Mouse (Mus musculus) spleen, adult 2 months (tissue): ENCODE results near the gene Mto1. TPM values are rescaled to one million over a fixed set of nuclear protein-coding genes. Genes with fewer than 3 reads are reported as not detected.
"Not testable (repeated sequence)": the region's sequence is repeated elsewhere in the genome, so short reads cannot be mapped to it uniquely, and the experiment has no call there.

Experiments used
- DNase-seq, 2 experiments: peaks; one replicate each; pipeline versions ENCODE4 v3.0.0 to v3.0.0-alpha.2; 2012 to 2021; ENCODE audit warnings: low spot score in 2 of 2, low read depth in 1 of 2
- H3K27ac ChIP-seq: fragments of 200-500 bp; 2 replicates; pipeline ENCODE4 v1.5.1; 2012; ENCODE audit warnings: low read length, inconsistent platforms; ENCODE audit not compliant: insufficient read depth
- H3K27me3 ChIP-seq: fragments of 200-500 bp; 2 replicates; pipeline ENCODE4 v1.6.1; 2012; ENCODE audit warnings: mild to moderate bottlenecking, moderate library complexity, low read length, inconsistent platforms; ENCODE audit not compliant: control insufficient read depth, insufficient read depth
- H3K36me3 ChIP-seq: fragments of 200-500 bp; 2 replicates; pipeline ENCODE4 v1.6.1; 2012; ENCODE audit warnings: mild to moderate bottlenecking, low read length, inconsistent platforms; ENCODE audit not compliant: control insufficient read depth, insufficient read depth
- H3K4me1 ChIP-seq: fragments of 200-500 bp; 2 replicates; pipeline ENCODE4 v1.6.1; 2011; ENCODE audit warnings: inconsistent platforms; ENCODE audit not compliant: control insufficient read depth, insufficient read depth, insufficient read length
- H3K4me3 ChIP-seq: fragments of 200-500 bp; 2 replicates; pipeline ENCODE4 v1.5.1; 2011; ENCODE audit warnings: mild to moderate bottlenecking, inconsistent platforms; ENCODE audit not compliant: insufficient read depth, insufficient read length; ENCODE audit errors: extremely low read depth
- CTCF ChIP-seq: fragments of 200-500 bp; IDR thresholded peaks from 2 replicates; pipeline ENCODE4 v1.5.1; 2011; ENCODE audit warnings: mild to moderate bottlenecking, inconsistent platforms; ENCODE audit not compliant: insufficient read depth, insufficient read length, insufficient replicate concordance; ENCODE audit errors: extremely low read depth
- POLR2A ChIP-seq: fragments of 200-500 bp; IDR thresholded peaks from 2 replicates; pipeline ENCODE4 v1.6.1; 2011; ENCODE audit warnings: low read depth, low read length, inconsistent platforms
- WGBS: fragments of 180-500 bp; shearing (Covaris S2); methylation state at CpG from one replicate; pipeline ENCODE4 v1.1.7; 2018; 5-methylcytosine and 5-hydroxymethylcytosine counted together
- polyA plus RNA-seq: library from polyadenylated mRNA; depleted of rRNA; stranded (reverse); fragments of >200 nt; gene quantifications from 2 replicates; pipeline ENCODE4 v1.2.3, GENCODE M21; 2012; rRNA removed

The Mto1 gene
- polyA plus RNA-seq, 1 experiment, result 9.3 TPM

GRCm38 (mm10) chr9:78514681-78515080 lies 66.7 kb downstream of the Mto1 start:
- H3K4me1 ChIP-seq, result no peaks in the 10 kb centered on the region
- no peak for DNase-seq
- H3K4me3 ChIP-seq, result no peak overlapping the region
- WGBS, result 87% methylated on average over 4 of the region's 4 CpGs
- TF ChIP-seq CTCF, result no peak
- no peak for TF ChIP-seq POLR2A
- no peaks in the 10 kb centered on the region for H3K36me3 ChIP-seq
- no peaks in the 10 kb centered on the region for H3K27me3 ChIP-seq
- H3K27ac ChIP-seq, result no peak overlapping the region

- TF ChIP-seq CTCF, result no peak
- TF ChIP-seq POLR2A, result no peak
- H3K36me3 ChIP-seq, result no peaks in the 10 kb centered on the region
- no peak overlapping the region for H3K4me3 ChIP-seq
- DNase-seq, result no peak
- H3K27ac ChIP-seq, result no peak overlapping the region
- H3K4me1 ChIP-seq, result peaks cover 3% of the 10 kb centered on the region; the same call in 1 of the 2 replicates
- WGBS, result 87% methylated on average over 3 of the region's 3 CpGs
- no peaks in the 10 kb centered on the region for H3K27me3 ChIP-seq
Observed at GRCm38 (mm10) chr9:78516125-78516524, 68.1 kb downstream of the Mto1 start.

- H3K4me1 ChIP-seq, H3K36me3 ChIP-seq, H3K27ac ChIP-seq, DNase-seq, H3K4me3 ChIP-seq, H3K27me3 ChIP-seq: not testable (repeated sequence)
- 73% methylated on average over 3 of the region's 3 CpGs for WGBS
Observed at GRCm38 (mm10) chr9:78517237-78517636, 69.2 kb downstream of the Mto1 start.

- no peaks in the 10 kb centered on the region for H3K27me3 ChIP-seq
- WGBS, result 47% methylated on average over 15 of the region's 15 CpGs
- H3K4me3 ChIP-seq, result peak overlapping the region; percentile 45; the same call in 1 of the 2 replicates
- no peak for DNase-seq
- peaks cover 3% of the 10 kb centered on the region; the same call in 1 of the 2 replicates for H3K4me1 ChIP-seq
- H3K27ac ChIP-seq, result no peak overlapping the region
- TF ChIP-seq POLR2A (no peak), CTCF (no peak)
- H3K36me3 ChIP-seq, result no peaks in the 10 kb centered on the region
Observed at GRCm38 (mm10) chr9:78520127-78520779, 72.2 kb downstream of the Mto1 start.

GRCm38 (mm10) chr9:78520780-78521601 lies 73.0 kb downstream of the Mto1 start:
- TF ChIP-seq POLR2A, result no peak
- TF ChIP-seq CTCF, result no peak
- Histone ChIP-seq H3K4me3 (peak overlapping the region; percentile 45), H3K4me1 (peaks cover 3% of the 10 kb centered on the region; the same call in 1 of the 2 replicates), H3K27me3 (no peaks in the 10 kb centered on the region), H3K27ac (no peak overlapping the region), H3K36me3 (no peaks in the 10 kb centered on the region)
- DNase-seq, result peak in 1 of 2 experiments; percentile 4
- WGBS, result 8% methylated on average over 40 of the region's 40 CpGs

- DNase-seq, result peak; percentile 26 to 33
- 12% methylated on average over 14 of the region's 14 CpGs for WGBS
- no peak overlapping the region for H3K27ac ChIP-seq
Observed at GRCm38 (mm10) chr9:78521689-78522088, 73.7 kb downstream of the Mto1 start.

More at GRCm38 (mm10) chr9:78521689-78522088, 73.7 kb downstream of the Mto1 start:
- peaks cover 3% of the 10 kb centered on the region; the same call in 1 of the 2 replicates for H3K4me1 ChIP-seq
- TF ChIP-seq CTCF (peak; percentile 29; the same call in 1 of the 2 replicates), POLR2A (no peak)
- H3K4me3 ChIP-seq, result peak overlapping the region; percentile 48
- no peaks in the 10 kb centered on the region for H3K27me3 ChIP-seq
- no peaks in the 10 kb centered on the region for H3K36me3 ChIP-seq

Other genes starting within 250 kb of the Mto1 start
- gene Gsta1, start 217.6 kb upstream of the Mto1 start, polyA plus RNA-seq, result 0.18 TPM in 1 of 2 replicates, not detected in the other
- gene Gm3776, start 191.1 kb upstream of the Mto1 start, polyA plus RNA-seq, result not detected in 2 replicates
- not detected in 2 replicates for gene Gm10639, start 158.3 kb upstream of the Mto1 start, polyA plus RNA-seq
- not detected in 2 replicates for gene Omt2a, start 133.4 kb upstream of the Mto1 start, polyA plus RNA-seq
- gene Omt2b, start 120.6 kb upstream of the Mto1 start, polyA plus RNA-seq, result not detected in 2 replicates
- 0.15 TPM in 1 of 2 replicates, not detected in the other for gene Gsta2, start 92.4 kb upstream of the Mto1 start, polyA plus RNA-seq
- not detected in 2 replicates for gene Dppa5a, start 80.0 kb upstream of the Mto1 start, polyA plus RNA-seq
- gene Ooep, start 69.5 kb upstream of the Mto1 start, polyA plus RNA-seq, result not detected in 2 replicates
- gene Ddx43, start 52.4 kb upstream of the Mto1 start, polyA plus RNA-seq, result 0.12 and 0.15 TPM in 2 replicates
- 0.79 and 0.99 TPM in 2 replicates for gene Cgas, start 5.0 kb upstream of the Mto1 start, polyA plus RNA-seq
- not detected in 2 replicates for gene Gm17324, start 578 bp downstream of the Mto1 start, polyA plus RNA-seq
- 2,639 and 2,890 TPM in 2 replicates for gene Eef1a1, start 40.9 kb downstream of the Mto1 start, polyA plus RNA-seq
- gene Slc17a5, start 139.8 kb downstream of the Mto1 start, polyA plus RNA-seq, result 4.3 and 5.0 TPM in 2 replicates
- 0.02 TPM in 2 replicates for gene Cd109, start 167.3 kb downstream of the Mto1 start, polyA plus RNA-seq